Mouse (Mus musculus): ENCODE measurements around the gene Gm42906. TPM values are rescaled to one million over a fixed set of nuclear protein-coding genes. Genes with fewer than 3 reads are reported as not detected.
A peak's percentile ranks its signal among the peaks of the same experiment; 100 is the strongest.

The Gm42906 gene
- polyA plus RNA-seq, 1 experiment from 2014 or later = not detected

- no peak overlapping the region for H3K9ac ChIP-seq (ENCODE audit: low read depth, low read length)
- H3K4me1 ChIP-seq (replicated peaks; ENCODE audit: control insufficient read depth, insufficient read depth, low read length) = no peaks in the 10 kb centered on the region; the same call in 1 of the 2 replicates
- no peak overlapping the region for H3K4me2 ChIP-seq (replicated peaks; ENCODE audit: low read depth, low read length)
- 69% methylated on average over 13 of the region's 13 CpGs for WGBS
- H3K27me3 ChIP-seq (ENCODE audit: control insufficient read depth, insufficient read depth, low read length) = peaks cover 3% of the 10 kb centered on the region
- no peak overlapping the region for H3K4me3 ChIP-seq (ENCODE audit: low read depth, low read length)
- H3K36me3 ChIP-seq (ENCODE audit: control insufficient read depth, insufficient read depth, low read length) = no peaks in the 10 kb centered on the region
- H3K27ac ChIP-seq (ENCODE audit: low read depth, low read length) = no peak overlapping the region
- no peak for ATAC-seq (ENCODE audit: low FRiP score)
- DNase-seq (ENCODE audit: low spot score) = no peak
- H3K9me3 ChIP-seq (ENCODE audit: control insufficient read depth, low read length) = no peaks in the 10 kb centered on the region
These were observed 199.5 kb downstream of the Gm42906 start for GRCm38 (mm10) chr5:151228367-151229005.

DNA sequence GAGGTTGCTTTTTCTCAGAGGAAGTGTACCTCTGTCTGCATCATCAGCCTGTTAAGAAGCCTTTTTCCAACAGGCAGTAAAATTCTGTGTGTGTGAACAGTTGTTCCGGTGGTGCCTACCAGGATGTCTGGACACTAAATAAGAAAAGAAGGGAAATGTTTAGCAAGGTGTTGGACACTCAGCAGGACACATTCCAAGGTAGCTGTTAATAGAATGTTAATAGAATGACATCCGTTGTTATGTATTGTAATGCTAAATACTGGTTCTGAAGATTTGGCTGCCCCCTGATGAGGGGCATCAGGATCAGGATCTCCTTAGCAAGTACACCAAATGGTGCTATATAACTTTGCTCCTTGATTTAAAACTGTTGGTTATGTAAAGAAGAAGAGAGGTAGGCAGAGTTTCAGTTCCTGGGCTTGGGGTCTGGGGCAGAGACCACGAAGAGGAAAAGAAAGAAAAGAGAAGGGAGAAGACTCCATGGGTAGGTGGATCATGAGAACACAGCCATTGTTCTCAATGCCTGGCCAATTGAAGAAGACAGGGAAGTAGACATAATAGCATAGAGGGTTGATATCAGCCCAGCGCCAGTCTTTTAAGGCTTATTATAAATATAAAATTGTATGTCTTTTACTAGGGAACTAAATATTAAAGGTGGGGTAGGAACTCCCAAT is 204.1 kb downstream of the Gm42906 start:
- Histone ChIP-seq H3K9me3 (ENCODE audit: control insufficient read depth, low read length) (no peaks in the 10 kb centered on the region), H3K4me1 (replicated peaks; ENCODE audit: control insufficient read depth, insufficient read depth, low read length) (no peaks in the 10 kb centered on the region), H3K27ac (ENCODE audit: low read depth, low read length) (no peak overlapping the region), H3K4me3 (ENCODE audit: low read depth, low read length) (no peak overlapping the region), H3K4me2 (replicated peaks; ENCODE audit: low read depth, low read length) (no peak overlapping the region), H3K36me3 (ENCODE audit: control insufficient read depth, insufficient read depth, low read length) (no peaks in the 10 kb centered on the region), H3K27me3 (ENCODE audit: control insufficient read depth, insufficient read depth, low read length) (no peaks in the 10 kb centered on the region), H3K9ac (ENCODE audit: low read depth, low read length) (no peak overlapping the region)
- no peak for DNase-seq (ENCODE audit: low spot score)
- WGBS = 65% methylated on average over 4 of the region's 4 CpGs
- no peak for ATAC-seq (ENCODE audit: low FRiP score)

- H3K27me3 ChIP-seq (ENCODE audit: control insufficient read depth, insufficient read depth, low read length) = no peaks in the 10 kb centered on the region
- H3K27ac ChIP-seq (ENCODE audit: low read depth, low read length) = no peak overlapping the region
- no peak overlapping the region for H3K9ac ChIP-seq (ENCODE audit: low read depth, low read length)
- ATAC-seq (ENCODE audit: low FRiP score) (no peak), DNase-seq (ENCODE audit: low spot score) (no peak)
- H3K9me3 ChIP-seq (ENCODE audit: control insufficient read depth, low read length) = no peaks in the 10 kb centered on the region
- no peaks in the 10 kb centered on the region for H3K4me1 ChIP-seq (replicated peaks; ENCODE audit: control insufficient read depth, insufficient read depth, low read length)
- H3K4me2 ChIP-seq (replicated peaks; ENCODE audit: low read depth, low read length) = no peak overlapping the region
- H3K36me3 ChIP-seq (ENCODE audit: control insufficient read depth, insufficient read depth, low read length) = no peaks in the 10 kb centered on the region
- H3K4me3 ChIP-seq (ENCODE audit: low read depth, low read length) = no peak overlapping the region
- WGBS = 73% methylated on average over 1 of the region's 1 CpGs
These were observed 205.2 kb downstream of the Gm42906 start for GRCm38 (mm10) chr5:151222791-151223190.

DNA sequence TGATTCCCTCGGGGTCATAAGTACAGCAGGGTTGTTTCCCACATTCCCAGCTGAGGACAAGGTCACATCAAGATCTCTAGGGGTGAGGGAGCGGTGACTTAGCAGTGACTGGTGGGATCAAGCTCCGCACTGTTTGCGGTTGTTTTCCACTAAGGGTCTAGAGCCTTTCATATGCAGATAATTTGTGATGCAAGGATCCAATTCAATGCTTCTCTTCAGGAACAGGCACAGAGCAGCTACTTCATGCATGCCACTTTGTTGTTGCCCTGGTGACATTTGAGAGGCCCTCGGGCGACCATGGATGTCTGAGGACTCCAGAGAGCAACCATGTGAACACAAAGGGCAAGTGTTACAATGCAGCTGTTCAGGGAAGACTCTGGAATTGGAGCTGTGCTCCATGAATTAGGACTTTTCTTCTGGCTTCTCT is 209.3 kb downstream of the Gm42906 start:
- H3K9me3 ChIP-seq (ENCODE audit: control insufficient read depth, low read length) = no peaks in the 10 kb centered on the region
- WGBS = 22% methylated on average over 6 of the region's 6 CpGs
- DNase-seq (ENCODE audit: low spot score) (peak; percentile 62), ATAC-seq (ENCODE audit: low FRiP score) (peak; percentile 89)
- H3K27me3 ChIP-seq (ENCODE audit: control insufficient read depth, insufficient read depth, low read length) = no peaks in the 10 kb centered on the region
- no peak overlapping the region for H3K27ac ChIP-seq (ENCODE audit: low read depth, low read length)
- H3K4me3 ChIP-seq (ENCODE audit: low read depth, low read length) = no peak overlapping the region
- no peaks in the 10 kb centered on the region for H3K36me3 ChIP-seq (ENCODE audit: control insufficient read depth, insufficient read depth, low read length)
- no peaks in the 10 kb centered on the region for H3K4me1 ChIP-seq (replicated peaks; ENCODE audit: control insufficient read depth, insufficient read depth, low read length)
- no peak overlapping the region for H3K4me2 ChIP-seq (replicated peaks; ENCODE audit: low read depth, low read length)
- no peak overlapping the region for H3K9ac ChIP-seq (ENCODE audit: low read depth, low read length)

GRCm38 (mm10) chr5:151213097-151213496 is 214.9 kb downstream of the Gm42906 start:
- ATAC-seq (ENCODE audit: low FRiP score) (no peak), DNase-seq (ENCODE audit: low spot score) (no peak)
- H3K36me3 ChIP-seq (ENCODE audit: control insufficient read depth, insufficient read depth, low read length) = no peaks in the 10 kb centered on the region
- no peak overlapping the region for H3K4me2 ChIP-seq (replicated peaks; ENCODE audit: low read depth, low read length)
- H3K9me3 ChIP-seq (ENCODE audit: control insufficient read depth, low read length) = no peaks in the 10 kb centered on the region
- no peaks in the 10 kb centered on the region for H3K4me1 ChIP-seq (replicated peaks; ENCODE audit: control insufficient read depth, insufficient read depth, low read length)
- H3K4me3 ChIP-seq (ENCODE audit: low read depth, low read length) = no peak overlapping the region
- H3K27ac ChIP-seq (ENCODE audit: low read depth, low read length) = no peak overlapping the region
- WGBS = 86% methylated on average over 3 of the region's 3 CpGs
- H3K9ac ChIP-seq (ENCODE audit: low read depth, low read length) = no peak overlapping the region
- H3K27me3 ChIP-seq (ENCODE audit: control insufficient read depth, insufficient read depth, low read length) = no peaks in the 10 kb centered on the region

DNA sequence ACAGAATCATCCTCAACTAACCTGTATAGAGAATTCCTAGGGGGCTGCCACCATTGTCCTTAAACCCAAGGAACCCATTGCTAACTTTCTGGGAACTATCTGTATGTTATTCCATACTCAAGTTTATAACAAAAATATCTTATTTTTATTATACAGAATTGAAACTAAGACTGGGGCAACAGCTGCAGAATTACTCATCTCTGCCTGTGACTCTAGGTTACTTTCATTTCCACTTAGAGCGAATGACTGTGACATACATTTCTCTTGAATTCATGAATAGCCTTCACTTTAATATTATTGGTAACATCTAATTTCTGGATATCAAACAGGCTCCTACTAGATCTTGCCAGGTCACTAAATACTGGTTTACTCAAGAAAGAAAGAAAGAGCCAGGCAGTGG is 217.1 kb downstream of the Gm42906 start:
- H3K9ac ChIP-seq (ENCODE audit: low read depth, low read length) = no peak overlapping the region
- DNase-seq (ENCODE audit: low spot score) (no peak), ATAC-seq (ENCODE audit: low FRiP score) (no peak)
- 98% methylated on average over 1 of the region's 1 CpGs for WGBS
- no peak overlapping the region for H3K27ac ChIP-seq (ENCODE audit: low read depth, low read length)
- H3K4me1 ChIP-seq (replicated peaks; ENCODE audit: control insufficient read depth, insufficient read depth, low read length) = no peaks in the 10 kb centered on the region
- no peak overlapping the region for H3K4me2 ChIP-seq (replicated peaks; ENCODE audit: low read depth, low read length)
- H3K4me3 ChIP-seq (ENCODE audit: low read depth, low read length) = no peak overlapping the region
- H3K36me3 ChIP-seq (ENCODE audit: control insufficient read depth, insufficient read depth, low read length) = no peaks in the 10 kb centered on the region
- H3K9me3 ChIP-seq (ENCODE audit: control insufficient read depth, low read length) = no peaks in the 10 kb centered on the region
- H3K27me3 ChIP-seq (ENCODE audit: control insufficient read depth, insufficient read depth, low read length) = no peaks in the 10 kb centered on the region

- Histone ChIP-seq H3K27me3 (ENCODE audit: control insufficient read depth, insufficient read depth, low read length) (no peaks in the 10 kb centered on the region), H3K4me3 (ENCODE audit: low read depth, low read length) (no peak overlapping the region), H3K9me3 (ENCODE audit: control insufficient read depth, low read length) (no peaks in the 10 kb centered on the region), H3K36me3 (ENCODE audit: control insufficient read depth, insufficient read depth, low read length) (no peaks in the 10 kb centered on the region), H3K27ac (ENCODE audit: low read depth, low read length) (no peak overlapping the region), H3K4me2 (replicated peaks; ENCODE audit: low read depth, low read length) (no peak overlapping the region), H3K9ac (ENCODE audit: low read depth, low read length) (no peak overlapping the region), H3K4me1 (replicated peaks; ENCODE audit: control insufficient read depth, insufficient read depth, low read length) (no peaks in the 10 kb centered on the region)
- DNase-seq (ENCODE audit: low spot score) (no peak), ATAC-seq (ENCODE audit: low FRiP score) (no peak)
- WGBS = 84% methylated on average over 2 of the region's 2 CpGs
These were observed 217.9 kb downstream of the Gm42906 start for GRCm38 (mm10) chr5:151210060-151210459.

DNA sequence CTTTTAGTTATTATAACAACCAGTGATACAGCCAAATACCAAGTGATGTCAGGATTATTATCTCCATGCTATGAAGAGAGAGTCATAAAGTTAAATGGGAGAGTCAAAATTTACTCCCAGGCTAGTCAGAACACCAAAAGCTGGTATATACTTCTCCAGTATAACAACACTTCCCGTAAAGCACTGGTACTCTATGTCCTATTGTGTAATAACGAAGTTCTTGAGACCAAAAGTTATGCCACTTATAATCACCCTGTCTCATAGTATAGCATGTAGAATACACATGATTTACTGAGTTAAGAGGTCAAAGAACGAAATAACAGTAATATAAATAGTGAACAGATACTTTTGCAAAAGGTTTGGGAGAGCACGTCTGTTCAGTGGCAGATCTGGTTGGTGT is 222.9 kb downstream of the Gm42906 start:
- H3K4me3 ChIP-seq (ENCODE audit: low read depth, low read length) = no peak overlapping the region
- H3K9ac ChIP-seq (ENCODE audit: low read depth, low read length) = no peak overlapping the region
- 92% methylated on average over 4 of the region's 4 CpGs for WGBS
- no peaks in the 10 kb centered on the region for H3K4me1 ChIP-seq (replicated peaks; ENCODE audit: control insufficient read depth, insufficient read depth, low read length)
- DNase-seq (ENCODE audit: low spot score) (no peak), ATAC-seq (ENCODE audit: low FRiP score) (no peak)
- no peaks in the 10 kb centered on the region for H3K9me3 ChIP-seq (ENCODE audit: control insufficient read depth, low read length)
- H3K36me3 ChIP-seq (ENCODE audit: control insufficient read depth, insufficient read depth, low read length) = no peaks in the 10 kb centered on the region
- no peak overlapping the region for H3K27ac ChIP-seq (ENCODE audit: low read depth, low read length)
- H3K4me2 ChIP-seq (replicated peaks; ENCODE audit: low read depth, low read length) = no peak overlapping the region
- H3K27me3 ChIP-seq (ENCODE audit: control insufficient read depth, insufficient read depth, low read length) = no peaks in the 10 kb centered on the region

GRCm38 (mm10) chr5:151202925-151203324 is 225.0 kb downstream of the Gm42906 start:
- Histone ChIP-seq H3K9ac (ENCODE audit: low read depth, low read length) (no peak overlapping the region), H3K4me2 (replicated peaks; ENCODE audit: low read depth, low read length) (no peak overlapping the region), H3K4me1 (replicated peaks; ENCODE audit: control insufficient read depth, insufficient read depth, low read length) (no peaks in the 10 kb centered on the region), H3K27ac (ENCODE audit: low read depth, low read length) (no peak overlapping the region), H3K36me3 (ENCODE audit: control insufficient read depth, insufficient read depth, low read length) (no peaks in the 10 kb centered on the region), H3K4me3 (ENCODE audit: low read depth, low read length) (no peak overlapping the region), H3K9me3 (ENCODE audit: control insufficient read depth, low read length) (no peaks in the 10 kb centered on the region), H3K27me3 (ENCODE audit: control insufficient read depth, insufficient read depth, low read length) (no peaks in the 10 kb centered on the region)
- 80% methylated on average over 5 of the region's 5 CpGs for WGBS
- DNase-seq (ENCODE audit: low spot score) = no peak
- ATAC-seq (ENCODE audit: low FRiP score) = no peak

Measured in hindbrain, embryonic 11.5 days (tissue).